Mouse (Mus musculus): Measurements from ENCODE around the gene Nemf. TPM values are rescaled to one million over a fixed set of nuclear protein-coding genes. Genes with fewer than 3 reads are reported as not detected.
"Not testable (repeated sequence)": the region's sequence is repeated elsewhere in the genome, so short reads cannot be mapped to it uniquely, and the experiment has no call there.

The Nemf gene
- polyA plus RNA-seq (2012; rRNA removed), result 3.0 and 4.4 TPM in 2 replicates

DNA sequence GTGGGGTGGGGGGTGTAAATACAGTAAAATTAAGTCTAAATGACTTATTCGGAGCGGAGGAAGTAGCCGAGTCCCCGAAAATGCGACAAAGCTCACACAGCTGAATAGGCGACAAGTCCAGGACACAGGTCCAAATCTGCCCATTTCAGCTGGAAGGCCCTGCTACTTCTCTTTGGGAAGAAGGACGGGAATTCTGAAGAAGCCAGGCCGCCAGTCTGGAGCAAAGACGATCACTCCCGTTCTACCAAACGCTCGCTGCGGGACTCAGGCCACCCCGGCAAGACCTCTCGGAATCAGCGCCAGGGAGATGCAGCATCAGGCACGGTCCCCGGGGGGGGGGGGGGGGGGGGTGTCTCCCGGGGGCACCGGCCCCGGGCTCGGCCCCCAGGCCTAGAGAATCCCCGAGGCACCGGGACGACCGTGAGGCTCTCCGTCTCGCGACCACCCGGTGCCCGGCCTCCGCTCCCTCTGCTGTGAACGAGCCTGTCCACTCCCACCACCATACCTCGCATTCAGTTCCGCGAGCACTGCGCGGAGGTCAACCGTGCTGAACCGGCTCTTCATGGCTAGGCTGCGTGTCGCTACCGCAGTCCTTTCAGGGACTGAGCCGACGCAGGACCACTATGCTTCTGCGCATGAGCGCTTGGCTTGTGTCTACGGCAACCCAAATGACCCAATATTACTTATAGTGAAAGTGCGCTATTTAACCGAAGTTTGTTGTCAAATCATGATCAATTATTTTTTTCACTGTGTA, at the start of gene Nemf:
Gene Nemf, minus strand, starts transcription at position 620 of the 754 bp plus-strand sequence.
- peak; percentile 85 for DNase-seq (ENCODE audit: low read depth, low spot score)
- WGBS, result under 1% methylated on average over 46 of the region's 50 CpGs

DNA sequence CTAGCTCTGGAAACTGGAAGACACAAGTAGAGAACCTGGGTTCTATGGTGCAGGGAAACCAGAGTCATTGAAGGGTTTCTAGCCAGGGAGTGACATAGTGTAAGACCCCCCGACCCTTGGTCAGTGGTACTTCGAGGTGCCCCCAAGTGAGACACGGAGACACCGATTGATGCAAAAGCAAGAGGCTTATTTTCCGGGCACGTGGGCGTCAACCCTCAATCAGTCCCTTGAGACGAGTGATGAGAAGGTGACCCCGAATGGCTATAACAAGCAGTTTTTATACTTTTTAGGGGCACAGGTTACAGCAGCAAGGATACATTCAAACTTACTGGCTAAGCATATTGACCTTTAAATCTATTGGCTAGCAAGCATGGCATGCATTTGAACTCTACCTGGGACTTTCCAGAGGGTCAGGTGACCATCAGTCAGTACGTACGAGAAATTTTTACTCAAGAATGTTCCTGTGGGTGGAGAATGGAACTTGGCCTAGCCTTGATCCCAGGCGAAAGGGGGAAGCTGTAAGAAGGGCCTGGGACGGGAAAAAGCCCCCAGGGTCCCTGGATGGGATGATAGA, 45.7 kb upstream of the Nemf start:
- DNase-seq (ENCODE audit: low read depth, low spot score), result no peak
- WGBS, result 92% methylated on average over 13 of the region's 13 CpGs

DNA sequence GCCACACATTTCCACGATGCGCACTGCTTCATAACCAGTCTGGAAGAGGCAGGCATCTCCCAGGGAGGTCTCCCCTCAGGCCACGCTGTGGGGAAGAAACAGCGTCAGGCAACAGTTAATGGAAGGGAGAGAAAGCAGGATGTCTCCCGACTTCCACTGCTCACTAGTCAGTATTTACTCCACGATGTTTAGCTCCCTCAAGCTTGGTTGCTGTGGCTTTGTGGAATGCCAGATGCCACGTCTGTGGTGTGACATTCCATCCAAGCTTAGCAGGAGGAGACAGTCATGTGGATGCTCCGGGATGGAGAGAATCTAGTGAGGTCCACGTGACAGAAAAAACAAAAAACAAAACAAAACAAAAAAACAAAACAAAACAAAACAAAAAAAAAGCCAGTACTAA, 45.1 kb upstream of the Nemf start:
- WGBS, result 65% methylated on average over 9 of the region's 9 CpGs
- no peak for DNase-seq (ENCODE audit: low read depth, low spot score)

DNA sequence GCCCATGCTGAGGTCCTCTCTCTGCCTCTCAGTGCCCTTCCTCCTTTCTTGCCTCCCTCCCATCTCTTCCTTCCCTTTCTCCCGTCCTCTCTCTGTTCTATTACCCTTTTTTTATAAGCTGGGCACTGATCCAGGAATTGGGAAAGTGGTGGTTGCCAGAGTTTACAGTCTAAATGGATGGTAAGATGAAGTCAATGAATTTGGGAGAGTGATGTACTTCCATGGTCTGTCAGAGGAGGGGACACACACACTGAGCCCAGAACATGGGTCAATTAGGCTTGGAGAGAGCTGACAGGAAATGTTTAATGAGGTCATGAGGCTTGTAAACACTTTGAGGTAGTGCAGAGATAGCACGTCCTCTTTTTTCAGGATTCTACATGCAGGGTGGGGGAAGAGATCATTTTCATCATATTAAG, 43.9 kb upstream of the Nemf start:
- no peak for DNase-seq (ENCODE audit: low read depth, low spot score)
- WGBS, result 10% methylated on average over 2 of the region's 2 CpGs

DNA sequence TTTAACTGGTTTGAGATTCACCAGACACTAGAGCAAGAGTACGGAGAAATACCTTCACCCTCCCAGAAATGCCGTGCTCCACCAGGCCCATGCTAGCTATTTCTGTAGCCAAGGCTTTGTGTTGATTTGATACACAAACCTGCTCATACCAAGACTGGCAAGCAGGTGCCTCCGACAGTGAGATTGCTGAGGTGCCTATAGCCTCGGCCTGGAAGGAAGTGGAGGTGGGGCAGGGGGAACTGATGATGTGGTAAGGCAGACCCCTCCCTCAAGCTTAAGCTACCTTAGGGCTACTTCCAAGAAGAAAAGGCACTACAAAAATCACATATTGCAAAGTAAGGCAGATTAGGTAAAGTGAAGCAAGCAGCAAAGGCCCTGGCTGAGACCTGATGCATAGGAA, 43.4 kb upstream of the Nemf start:
- WGBS, result 90% methylated on average over 4 of the region's 4 CpGs

DNA sequence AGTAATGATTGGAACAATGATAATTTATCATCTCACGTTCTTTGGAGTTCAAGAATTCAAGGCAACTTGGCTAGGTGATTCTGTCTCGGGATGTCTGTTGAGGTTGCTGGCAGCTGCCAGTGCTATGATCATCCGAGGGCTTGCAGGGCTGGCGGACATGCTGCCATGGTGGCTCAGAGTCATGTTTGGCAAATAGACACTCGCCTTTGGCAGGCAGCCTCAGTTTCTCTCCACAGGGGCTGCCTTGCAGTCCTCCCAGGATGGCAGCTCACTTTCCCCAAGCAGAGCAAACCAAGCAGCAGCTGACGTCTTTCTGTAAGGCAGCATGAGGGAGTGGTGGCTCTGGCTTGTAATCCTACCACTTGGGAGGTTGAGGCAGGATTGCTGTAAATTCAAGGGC, 37.5 kb upstream of the Nemf start:
- 92% methylated on average over 6 of the region's 6 CpGs for WGBS
- DNase-seq (ENCODE audit: low read depth, low spot score), result no peak

More for the DNA sequence above, 43.4 kb upstream of the Nemf start:
- no peak for DNase-seq (ENCODE audit: low read depth, low spot score)

DNA sequence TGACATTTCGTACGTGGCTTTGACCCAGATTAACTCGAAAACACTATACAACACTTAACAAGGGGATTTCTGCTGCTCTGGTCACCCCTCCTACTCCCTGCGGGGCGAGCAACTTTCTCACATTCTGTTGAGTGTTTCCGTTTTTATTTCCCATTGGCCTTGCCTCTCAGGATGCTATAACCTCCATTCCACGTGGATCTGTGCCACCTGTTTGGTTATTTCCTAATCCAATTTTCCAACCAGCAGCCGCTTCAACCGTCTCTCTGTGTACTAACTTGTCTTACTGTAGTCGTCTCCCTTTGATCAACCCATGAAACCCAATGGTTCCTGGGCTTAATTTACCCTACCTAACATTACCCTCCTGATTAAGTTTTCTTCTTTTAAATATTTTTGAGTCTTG, 36.1 kb upstream of the Nemf start:
- 77% methylated on average over 10 of the region's 10 CpGs for WGBS

DNA sequence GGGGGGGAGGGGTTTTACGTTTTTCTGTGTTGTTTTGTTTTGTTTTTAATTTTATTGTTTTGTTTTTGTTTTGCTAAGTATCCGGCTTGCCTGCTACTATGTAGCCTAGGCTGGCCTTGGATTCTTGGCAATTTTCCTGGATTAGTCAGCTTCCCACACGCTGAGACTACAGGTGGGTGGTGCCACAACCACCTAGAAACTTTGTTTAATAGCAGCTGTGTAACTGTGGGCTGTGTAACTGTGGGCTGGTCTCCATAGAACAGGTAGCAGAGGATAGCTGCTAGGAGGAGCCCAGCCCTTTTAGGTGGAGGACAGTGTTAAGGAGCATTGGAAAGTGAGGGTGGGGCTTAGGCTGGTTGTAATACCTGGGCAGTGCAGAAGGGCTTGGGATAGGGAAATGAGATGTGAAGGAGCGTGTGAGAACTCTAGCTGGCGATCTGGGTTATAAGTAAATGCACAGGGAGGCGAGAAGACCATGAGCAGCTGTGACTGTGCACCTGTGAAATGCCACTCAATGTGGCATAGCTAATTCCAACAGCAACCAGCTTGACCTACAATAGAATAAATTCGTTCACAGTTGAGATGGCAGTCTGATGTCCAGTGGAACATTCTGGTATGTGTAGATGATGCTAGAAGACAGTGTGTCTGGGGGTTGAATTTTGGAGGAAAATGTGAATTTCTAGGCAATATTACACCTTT, 33.2 kb upstream of the Nemf start:
- 45% methylated on average over 7 of the region's 7 CpGs for WGBS
- DNase-seq (ENCODE audit: low read depth, low spot score), result peak; percentile 58

More for the DNA sequence above, 36.1 kb upstream of the Nemf start:
- DNase-seq (ENCODE audit: low read depth, low spot score), result no peak

DNA sequence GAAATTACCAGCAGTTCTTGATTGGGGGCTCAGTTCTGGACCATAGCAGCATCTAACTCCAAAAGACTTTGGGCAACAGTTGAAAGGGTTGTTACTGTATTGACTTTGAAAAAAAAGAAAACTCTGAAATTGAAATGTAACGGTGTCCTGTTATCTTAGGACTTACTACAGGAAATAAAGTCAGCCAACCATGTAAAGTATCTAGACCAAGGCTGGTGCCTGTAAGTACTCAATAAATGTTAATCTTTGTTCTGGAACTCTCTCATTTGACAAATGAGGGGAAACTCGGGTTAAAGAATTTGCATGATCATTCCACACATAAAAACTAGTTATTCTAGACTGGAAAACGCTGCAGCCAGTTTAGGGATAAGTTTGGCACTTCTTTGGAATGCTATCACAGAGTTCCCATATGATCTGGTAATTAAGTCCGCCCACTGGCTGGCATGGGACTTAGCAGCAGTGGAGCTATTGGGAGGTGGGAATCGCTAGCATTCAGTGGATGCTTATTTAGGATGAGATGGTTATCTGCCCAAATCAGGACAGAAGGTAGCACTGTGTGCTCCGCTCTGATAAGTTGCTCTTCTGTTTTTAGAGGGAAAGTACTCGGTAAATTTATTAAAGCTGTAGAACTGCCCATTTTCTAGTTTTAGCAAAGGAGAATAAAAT, 32.4 kb upstream of the Nemf start:
- no peak for DNase-seq (ENCODE audit: low read depth, low spot score)
- WGBS, result 61% methylated on average over 7 of the region's 7 CpGs

DNA sequence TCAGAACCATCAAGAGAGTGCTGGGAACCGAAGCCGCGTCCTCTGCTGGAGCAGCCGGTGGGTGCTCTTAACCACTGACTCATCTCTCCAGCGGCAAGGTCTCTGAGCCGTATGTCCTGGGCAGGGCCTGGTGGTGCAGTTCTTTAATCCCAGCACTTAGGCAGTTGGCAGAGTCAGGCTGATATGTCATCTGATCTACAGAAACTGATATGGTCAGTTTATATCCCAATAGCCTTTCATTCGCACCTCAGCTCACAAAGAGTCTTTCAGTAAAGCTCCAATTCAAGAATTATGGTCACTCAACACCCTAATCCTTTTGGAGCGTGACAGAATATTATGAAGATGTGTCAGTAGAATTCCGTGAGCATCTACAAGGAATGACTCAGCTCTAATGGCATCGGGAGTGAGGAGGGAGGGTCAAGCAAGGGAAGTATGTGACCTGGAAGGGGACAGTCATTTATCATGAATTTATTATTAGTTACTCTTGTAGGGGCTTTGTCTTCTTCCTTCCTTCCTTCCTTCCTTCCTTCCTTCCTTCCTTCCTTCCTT, 31.4 kb upstream of the Nemf start:
- 92% methylated on average over 10 of the region's 10 CpGs for WGBS
- DNase-seq (ENCODE audit: low read depth, low spot score), result no peak

DNA sequence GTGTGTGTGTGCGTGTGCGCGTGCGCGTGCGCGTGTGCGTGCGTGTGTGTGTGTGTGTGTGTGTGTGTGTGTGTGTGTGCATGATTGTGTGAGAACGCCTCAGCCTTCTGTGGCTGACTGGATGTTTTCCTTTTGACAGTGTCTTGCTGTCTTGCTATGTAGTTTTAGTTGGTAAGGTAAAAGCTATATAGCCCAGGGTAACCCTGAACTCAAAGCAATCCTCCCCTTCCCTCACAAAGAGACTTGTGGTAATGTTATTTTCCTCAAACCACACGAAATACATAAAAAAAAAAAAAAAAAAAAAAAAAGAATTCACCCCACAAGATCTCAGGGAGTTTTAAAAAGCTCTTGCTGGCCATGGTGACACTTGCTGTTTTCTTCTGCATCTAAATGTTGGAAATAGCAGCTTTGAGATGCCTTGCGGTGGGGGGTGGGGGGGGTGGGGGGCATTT, 29.3 kb upstream of the Nemf start:
- 79% methylated on average over 12 of the region's 12 CpGs for whole genome bisulfite sequencing
- DNase-seq (ENCODE audit: low read depth, low spot score), result not testable (repeated sequence)

DNA sequence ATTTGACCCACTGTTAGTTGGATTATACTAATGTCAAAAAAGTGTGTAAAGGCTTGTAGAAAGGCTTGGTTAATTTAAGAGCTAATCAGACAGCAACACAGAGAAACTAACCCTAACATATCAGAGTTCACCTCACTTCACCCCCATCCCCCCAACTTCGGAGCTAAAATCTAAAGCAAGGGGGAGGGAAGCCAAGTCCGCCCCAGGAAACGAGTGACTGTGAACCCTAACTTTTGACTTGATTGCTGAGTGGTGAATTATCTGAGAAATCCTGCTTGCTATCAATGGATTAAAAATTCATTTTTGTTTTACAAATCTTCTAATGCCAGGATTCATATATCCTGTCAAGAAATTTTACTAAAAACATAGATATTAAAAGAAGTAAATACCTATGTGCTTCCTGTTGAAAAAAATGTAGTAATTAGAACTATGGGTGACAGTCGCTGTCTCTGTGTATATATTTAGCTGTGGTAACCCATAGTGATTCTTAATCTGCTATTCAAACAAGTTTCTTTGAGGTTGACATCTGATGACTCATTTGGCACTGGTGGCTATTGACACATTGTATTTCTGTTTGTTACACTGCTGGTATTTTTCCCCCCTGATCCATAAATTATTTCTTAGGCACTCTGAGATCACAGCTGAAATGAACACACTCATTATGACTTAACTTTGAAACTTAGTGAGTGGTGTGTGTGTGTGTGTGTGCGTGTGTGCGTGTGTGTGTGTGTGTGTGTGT, 28.7 kb upstream of the Nemf start:
- no peak for DNase-seq (ENCODE audit: low read depth, low spot score)
- 68% methylated on average over 6 of the region's 6 CpGs for WGBS

DNA sequence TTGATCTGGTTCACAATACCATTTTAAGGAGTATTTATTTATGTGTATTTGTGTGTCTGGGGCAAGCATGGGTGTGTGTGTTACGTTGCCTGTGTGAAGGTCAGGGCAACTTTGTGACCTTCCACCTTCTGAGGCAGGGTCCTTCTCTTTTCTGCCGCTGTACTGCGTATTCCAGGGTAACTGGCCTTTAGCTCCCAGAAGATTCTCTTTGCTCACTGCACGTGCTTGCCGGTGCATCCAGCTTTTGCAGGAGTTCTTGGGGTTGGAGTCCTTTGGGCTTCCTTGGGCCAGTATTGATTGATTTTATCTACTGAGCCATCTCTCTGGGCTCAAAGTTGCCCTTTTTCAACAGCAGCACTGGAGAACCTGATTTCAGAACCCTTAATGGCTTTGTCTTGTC, 27.6 kb upstream of the Nemf start:
- 94% methylated on average over 5 of the region's 5 CpGs for WGBS
- DNase-seq (ENCODE audit: low read depth, low spot score), result no peak

DNA sequence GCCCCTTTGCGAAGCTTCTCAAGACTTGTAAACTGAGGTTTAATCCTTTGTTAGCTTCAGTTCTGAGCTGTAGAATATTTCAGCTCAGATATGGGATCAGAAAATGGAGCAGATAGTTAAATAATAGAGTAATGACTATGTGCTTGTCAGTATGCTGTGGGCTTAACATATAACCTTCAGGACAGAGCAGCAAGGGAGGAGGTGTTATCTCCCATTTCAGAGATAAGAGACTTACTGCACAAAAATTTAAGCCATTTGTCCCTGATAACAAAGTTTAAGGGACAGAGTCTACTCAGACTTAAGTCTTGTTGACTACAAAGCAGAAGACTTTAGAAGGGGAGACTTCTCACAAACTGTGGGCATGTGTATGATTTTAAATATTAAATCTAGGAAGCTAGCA, 25.9 kb upstream of the Nemf start:
- DNase-seq (ENCODE audit: low read depth, low spot score), result no peak
- WGBS, result 95% methylated on average over 1 of the region's 1 CpGs

DNA sequence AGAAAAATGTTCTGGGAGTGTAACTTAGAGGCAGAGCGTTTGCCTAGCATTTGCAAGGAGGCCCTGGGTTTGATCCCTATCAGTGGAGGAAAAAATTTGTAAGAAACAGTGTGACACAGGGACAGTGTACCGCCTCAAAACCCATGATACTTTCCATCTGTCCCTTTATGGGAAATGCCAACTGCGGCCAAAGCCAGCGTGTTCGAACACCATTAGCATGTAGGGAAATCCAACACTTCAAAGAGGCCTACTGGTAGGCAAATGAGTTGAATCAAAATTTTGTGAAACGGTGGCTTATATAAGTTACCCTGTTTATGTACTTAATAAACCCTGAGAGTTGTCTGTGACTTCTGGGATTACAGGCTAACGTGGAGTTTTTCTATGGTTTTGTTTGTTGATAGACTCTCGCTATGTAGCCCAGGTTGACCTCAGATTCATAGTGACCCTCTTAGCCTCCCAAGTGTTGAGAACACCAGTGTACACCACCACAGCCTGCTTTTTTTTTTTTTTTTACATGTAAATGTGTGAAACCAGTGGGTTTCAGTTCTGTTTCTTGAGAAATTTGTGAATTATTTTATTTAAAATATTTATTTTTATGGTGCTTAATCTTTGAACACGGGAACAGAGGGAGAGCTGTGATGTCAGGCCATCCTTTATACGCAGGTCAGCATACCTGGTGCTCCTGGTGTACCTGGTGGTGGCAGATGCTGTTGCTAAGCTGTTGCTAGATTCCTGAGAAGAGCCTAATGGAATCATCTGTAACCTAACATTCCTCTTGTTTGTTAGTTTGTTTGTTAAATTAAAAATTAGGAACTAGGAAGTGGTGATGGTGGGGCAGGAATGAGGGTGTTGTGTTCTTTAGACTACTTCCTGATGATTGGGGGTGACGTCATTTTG, 21.8 kb upstream of the Nemf start:
- DNase-seq (ENCODE audit: low read depth, low spot score), result no peak
- 82% methylated on average over 11 of the region's 11 CpGs for WGBS

DNA sequence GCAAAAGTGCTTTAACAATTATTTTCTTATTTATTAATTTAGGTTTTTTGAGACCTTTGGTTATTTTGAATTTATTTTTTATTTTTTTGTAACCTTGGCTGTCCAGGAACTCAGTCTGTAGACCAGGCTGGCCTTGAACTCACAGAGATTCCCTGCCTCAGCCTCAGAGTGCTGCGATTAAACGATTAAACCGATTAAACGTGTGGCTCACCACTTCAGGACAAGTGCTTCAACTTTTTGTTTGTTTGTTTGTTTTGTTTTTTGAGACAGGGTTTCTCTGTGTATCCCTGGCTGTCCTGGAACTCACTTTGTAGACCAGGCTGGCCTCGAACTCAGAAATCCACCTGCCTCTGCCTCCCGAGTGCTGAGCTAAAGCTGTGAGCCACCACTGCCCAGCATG, 20.7 kb upstream of the Nemf start:
- DNase-seq (ENCODE audit: low read depth, low spot score), result not testable (repeated sequence)
- 77% methylated on average over 6 of the region's 6 CpGs for WGBS

DNA sequence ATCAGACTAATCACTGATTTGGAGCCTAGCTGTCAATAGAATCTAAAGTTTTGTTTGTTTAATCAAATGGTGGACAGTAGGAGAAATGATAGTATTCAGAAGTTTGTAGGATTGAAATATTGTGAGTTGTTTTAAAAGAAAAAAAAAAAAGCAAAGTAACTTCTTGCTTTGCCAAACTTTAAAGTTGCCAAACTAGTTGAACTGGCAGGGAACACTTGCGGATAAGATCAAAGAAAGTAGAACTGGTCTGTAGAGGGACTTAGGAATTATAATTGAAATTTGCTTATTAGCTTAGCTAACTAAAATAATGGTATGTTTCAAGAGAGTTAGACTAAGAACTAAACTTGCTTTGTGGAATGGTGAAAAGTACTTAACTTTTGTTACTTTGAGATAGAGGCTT, 20.2 kb upstream of the Nemf start:
- DNase-seq (ENCODE audit: low read depth, low spot score), result no peak
- 39% methylated on average over 1 of the region's 1 CpGs for WGBS

DNA sequence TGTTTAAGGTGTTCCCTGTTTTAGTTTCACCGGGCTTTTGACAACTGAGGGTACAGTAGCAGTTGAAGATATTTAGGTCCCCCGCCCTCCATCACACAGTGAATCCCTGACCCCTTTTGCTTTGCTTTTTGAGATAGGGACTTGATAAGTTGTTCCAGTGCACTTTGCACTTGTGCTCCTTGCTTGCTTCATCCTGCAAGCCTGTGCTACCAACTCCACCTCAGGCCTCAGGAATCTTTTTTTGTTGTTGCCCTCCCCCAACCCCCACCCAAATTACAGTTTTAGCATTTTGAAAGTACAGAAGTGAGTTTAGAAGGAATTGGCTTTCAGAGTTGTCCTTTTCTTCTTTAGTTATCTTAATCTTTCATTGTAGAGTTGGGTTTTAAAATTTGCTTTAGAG, 19.2 kb upstream of the Nemf start:
- DNase-seq (ENCODE audit: low read depth, low spot score), result no peak
- 53% methylated on average over 2 of the region's 2 CpGs for WGBS

Measured in large intestine, adult 2 months (tissue).